Mouse (Mus musculus) kidney, embryonic 16.5 days (tissue): Measurements from ENCODE around the gene Chid1. TPM values are rescaled to one million over a fixed set of nuclear protein-coding genes. Genes with fewer than 3 reads are reported as not detected.
A peak's percentile ranks its signal among the peaks of the same experiment; 100 is the strongest.

ENCODE experiments used
- ATAC-seq: fragments of 200-750 bp; cut with Nextera tagmentation; 2 replicates; pipeline ENCODE4 v1.8.0; 2017; ENCODE audit warnings: moderate TSS enrichment; ENCODE audit not compliant: low FRiP score, low TSS enrichment
- H3K27ac ChIP-seq: fragments of 300-500 bp; sonication (generic); 2 replicates; pipeline ENCODE4 v1.5.1; 2014; ENCODE audit warnings: low read length
- H3K27me3 ChIP-seq: fragments of 300-500 bp; sonication (generic); 2 replicates; pipeline ENCODE4 v1.6.1; 2014; ENCODE audit warnings: low read length, control low read depth, mixed read lengths; ENCODE audit not compliant: insufficient read depth
- H3K36me3 ChIP-seq: fragments of 300-500 bp; sonication (generic); 2 replicates; pipeline ENCODE4 v1.6.1; 2014; ENCODE audit warnings: low read length, control low read depth, mixed read lengths; ENCODE audit not compliant: insufficient read depth
- H3K4me1 ChIP-seq: fragments of 300-500 bp; sonication (generic); 2 replicates; pipeline ENCODE4 v1.6.1; 2014; ENCODE audit warnings: low read length, control low read depth, mixed read lengths; ENCODE audit not compliant: insufficient read depth
- H3K4me2 ChIP-seq: fragments of 300-500 bp; sonication (generic); replicated peaks from 2 replicates; pipeline ENCODE4 v1.6.1; 2014; ENCODE audit warnings: low read depth, low read length
- H3K4me3 ChIP-seq: fragments of 300-500 bp; sonication (generic); 2 replicates; pipeline ENCODE4 v1.5.1; 2014; ENCODE audit warnings: mild to moderate bottlenecking, low read length
- H3K9ac ChIP-seq: fragments of 300-500 bp; sonication (generic); replicated peaks from 2 replicates; pipeline ENCODE4 v1.6.1; 2014; ENCODE audit warnings: low read length
- H3K9me3 ChIP-seq: fragments of 300-500 bp; sonication (generic); 2 replicates; pipeline ENCODE4 v1.6.1; 2016; ENCODE audit warnings: low read length, control low read depth
- WGBS: fragments of 180-500 bp; shearing (Covaris S2); extraction: QIAGEN DNeasy Blood & Tissue Kit; methylation state at CpG from one replicate; pipeline ENCODE4 v1.1.7; 2014; 5-methylcytosine and 5-hydroxymethylcytosine counted together
- polyA plus RNA-seq: library from polyadenylated mRNA; unstranded; fragments of >200 nt; fragmentation: Nextera tagmentation; extraction: Ambion mirVana; gene quantifications from 2 replicates; pipeline ENCODE4 v1.2.1, GENCODE M21; 2015

Chid1 gene
- 47.7 and 50.5 TPM in 2 replicates for polyA plus RNA-seq

GRCm38 (mm10) chr7:141539556-141540311 is at the start of gene Chid1:
Gene Chid1 (minus strand): TSS chr7:141539857.
- H3K27ac ChIP-seq, result peak within 1 kb of the TSS; percentile 73
- peak within 1 kb of the TSS; percentile 79 for H3K9ac ChIP-seq
- ATAC-seq, result peak; percentile 96
- H3K4me1 ChIP-seq, result peaks cover 15% of the 10 kb centered on the region
- H3K36me3 ChIP-seq, result no peaks in the 10 kb centered on the region
- H3K4me2 ChIP-seq, result peak within 1 kb of the TSS; percentile 81
- no peaks in the 10 kb centered on the region for H3K9me3 ChIP-seq
- no peaks in the 10 kb centered on the region for H3K27me3 ChIP-seq
- H3K4me3 ChIP-seq, result peak within 1 kb of the TSS; percentile 83
- WGBS, result 1% methylated on average over 46 of the region's 46 CpGs

DNA sequence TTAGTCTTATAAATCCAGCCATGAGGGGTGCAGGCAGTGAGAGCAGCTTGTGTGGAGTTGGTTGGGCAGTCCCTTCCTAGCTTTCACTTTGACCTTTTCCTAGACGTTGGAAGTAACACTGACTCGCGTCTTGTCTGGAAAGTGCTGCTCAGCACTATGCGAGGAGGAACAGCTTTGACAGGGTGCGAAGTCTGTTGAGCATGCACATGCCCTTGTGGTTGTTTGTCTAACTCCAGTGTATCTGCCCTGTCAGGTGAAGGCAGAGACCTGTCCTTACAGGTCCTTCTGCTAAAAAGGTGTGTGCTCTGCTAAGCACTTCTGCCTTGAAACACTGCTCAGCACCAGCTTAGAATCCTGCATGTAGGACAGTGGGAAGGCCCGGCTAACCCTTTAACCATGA is 49.2 kb upstream of the Chid1 start:
- no peak for ATAC-seq
- whole genome bisulfite sequencing, result 89% methylated on average over 6 of the region's 6 CpGs

GRCm38 (mm10) chr7:141585881-141586280 is 46.2 kb upstream of the Chid1 start:
- Histone ChIP-seq H3K27me3 (no peaks in the 10 kb centered on the region), H3K4me3 (no peak overlapping the region), H3K36me3 (peaks cover 22% of the 10 kb centered on the region), H3K27ac (no peak overlapping the region), H3K9me3 (no peaks in the 10 kb centered on the region), H3K4me2 (no peak overlapping the region), H3K9ac (no peak overlapping the region), H3K4me1 (peaks cover 11% of the 10 kb centered on the region; the same call in 1 of the 2 replicates)
- ATAC-seq, result no peak
- WGBS, result 100% methylated on average over 1 of the region's 1 CpGs

More for the DNA sequence above, 49.2 kb upstream of the Chid1 start:
- Histone ChIP-seq H3K36me3 (peaks cover 28% of the 10 kb centered on the region), H3K4me3 (no peak overlapping the region), H3K27ac (no peak overlapping the region), H3K9me3 (no peaks in the 10 kb centered on the region), H3K9ac (no peak overlapping the region), H3K27me3 (no peaks in the 10 kb centered on the region), H3K4me1 (0 out of 2 replicates have a peak, but pooled peaks cover 7% of the 10 kb centered on the region), H3K4me2 (no peak overlapping the region)

GRCm38 (mm10) chr7:141585288-141585687 is 45.6 kb upstream of the Chid1 start:
- Histone ChIP-seq H3K9ac (no peak overlapping the region), H3K4me2 (no peak overlapping the region), H3K4me3 (no peak overlapping the region), H3K9me3 (no peaks in the 10 kb centered on the region), H3K36me3 (peaks cover 16% of the 10 kb centered on the region), H3K4me1 (peaks cover 14% of the 10 kb centered on the region; the same call in 1 of the 2 replicates), H3K27me3 (no peaks in the 10 kb centered on the region), H3K27ac (no peak overlapping the region)
- 81% methylated on average over 4 of the region's 4 CpGs for WGBS
- no peak for ATAC-seq

- ATAC-seq, result no peak
- Histone ChIP-seq H3K27me3 (no peaks in the 10 kb centered on the region), H3K4me1 (peaks cover 19% of the 10 kb centered on the region; the same call in 1 of the 2 replicates), H3K4me2 (no peak overlapping the region), H3K36me3 (peaks cover 8% of the 10 kb centered on the region), H3K4me3 (no peak overlapping the region), H3K9ac (no peak overlapping the region), H3K27ac (no peak overlapping the region), H3K9me3 (no peaks in the 10 kb centered on the region)
- 92% methylated on average over 4 of the region's 5 CpGs for WGBS
These were observed 44.6 kb upstream of the Chid1 start for GRCm38 (mm10) chr7:141584048-141584841.

DNA sequence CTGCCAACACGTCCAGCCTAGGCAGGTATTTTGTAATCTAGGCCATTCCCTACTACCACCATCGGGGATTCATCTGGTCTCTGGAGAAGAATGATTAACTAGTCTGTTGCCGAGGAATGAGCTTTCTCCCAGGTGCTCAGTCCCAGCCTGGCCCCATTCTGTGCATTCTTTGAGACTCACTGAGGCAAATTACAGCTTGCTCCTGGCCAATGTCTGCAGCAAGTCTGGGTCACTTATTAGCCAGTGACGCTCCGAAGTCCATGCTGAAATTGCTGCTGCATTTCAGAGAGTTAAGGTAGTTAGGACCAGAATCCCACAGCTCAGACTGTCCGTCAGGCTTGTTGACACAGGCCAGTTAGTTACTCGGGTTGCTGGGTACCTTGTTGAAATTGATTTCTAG is 41.7 kb upstream of the Chid1 start:
- Histone ChIP-seq H3K36me3 (no peaks in the 10 kb centered on the region), H3K27me3 (no peaks in the 10 kb centered on the region), H3K4me1 (peaks cover 19% of the 10 kb centered on the region; the same call in 1 of the 2 replicates), H3K9me3 (no peaks in the 10 kb centered on the region), H3K4me3 (no peak overlapping the region), H3K4me2 (no peak overlapping the region), H3K9ac (no peak overlapping the region), H3K27ac (peak overlapping the region; percentile 78)
- WGBS, result 54% methylated on average over 7 of the region's 7 CpGs
- ATAC-seq, result peak; percentile 95

GRCm38 (mm10) chr7:141578943-141579342 is 39.3 kb upstream of the Chid1 start:
- no peaks in the 10 kb centered on the region for H3K27me3 ChIP-seq
- peaks cover 15% of the 10 kb centered on the region; the same call in 1 of the 2 replicates for H3K4me1 ChIP-seq
- H3K9ac ChIP-seq, result no peak overlapping the region
- no peak overlapping the region for H3K4me3 ChIP-seq
- no peaks in the 10 kb centered on the region for H3K36me3 ChIP-seq
- H3K9me3 ChIP-seq, result no peaks in the 10 kb centered on the region
- WGBS, result 94% methylated on average over 2 of the region's 2 CpGs
- H3K27ac ChIP-seq, result no peak overlapping the region
- no peak overlapping the region for H3K4me2 ChIP-seq
- no peak for ATAC-seq

- WGBS, result 93% methylated on average over 1 of the region's 1 CpGs
- H3K27ac ChIP-seq, result no peak overlapping the region
- H3K27me3 ChIP-seq, result no peaks in the 10 kb centered on the region
- H3K4me2 ChIP-seq, result no peak overlapping the region
- no peak overlapping the region for H3K9ac ChIP-seq
- H3K4me1 ChIP-seq, result peaks cover 15% of the 10 kb centered on the region; the same call in 1 of the 2 replicates
- no peak overlapping the region for H3K4me3 ChIP-seq
- no peak for ATAC-seq
- no peaks in the 10 kb centered on the region for H3K36me3 ChIP-seq
- no peaks in the 10 kb centered on the region for H3K9me3 ChIP-seq
These were observed 38.9 kb upstream of the Chid1 start for GRCm38 (mm10) chr7:141578511-141578910.

GRCm38 (mm10) chr7:141577801-141578200 is 38.1 kb upstream of the Chid1 start:
- no peak for ATAC-seq
- H3K36me3 ChIP-seq, result no peaks in the 10 kb centered on the region
- H3K4me2 ChIP-seq, result no peak overlapping the region
- peaks cover 10% of the 10 kb centered on the region; the same call in 1 of the 2 replicates for H3K4me1 ChIP-seq
- 79% methylated on average over 3 of the region's 3 CpGs for WGBS
- no peak overlapping the region for H3K27ac ChIP-seq
- H3K27me3 ChIP-seq, result no peaks in the 10 kb centered on the region
- H3K9ac ChIP-seq, result no peak overlapping the region
- H3K4me3 ChIP-seq, result no peak overlapping the region
- no peaks in the 10 kb centered on the region for H3K9me3 ChIP-seq
